Mouse (Mus musculus): Measurements from ENCODE around the gene Acat3.
"Not testable (repeated sequence)": the region's sequence is repeated elsewhere in the genome, so short reads cannot be mapped to it uniquely, and the experiment has no call there.

The Acat3 gene

GRCm38 (mm10) chr17:12916588-12917380 lies 23.6 kb downstream of the Acat3 start:
- DNase-seq (ENCODE audit: low read depth, low spot score) = peak; percentile 87

- DNase-seq (ENCODE audit: low read depth, low spot score) = peak; percentile 100
These were observed 24.4 kb downstream of the Acat3 start, which contains the start of gene Mrpl18 for GRCm38 (mm10) chr17:12915881-12916583. Gene Mrpl18, minus strand, starts transcription at chr17:12916345.

GRCm38 (mm10) chr17:12915488-12915880 lies 24.9 kb downstream of the Acat3 start, which contains the start of gene Tcp1:
Gene Tcp1, plus strand, starts transcription at chr17:12915701.
- DNase-seq (ENCODE audit: low read depth, low spot score) = no peak

- no peak for DNase-seq (ENCODE audit: low read depth, low spot score)
These were observed 30.0 kb downstream of the Acat3 start for GRCm38 (mm10) chr17:12910391-12910790.

- peak; percentile 87 for DNase-seq (ENCODE audit: low read depth, low spot score)
These were observed 30.8 kb downstream of the Acat3 start, which contains the start of gene Pnldc1 for GRCm38 (mm10) chr17:12909361-12910280. Gene Pnldc1, minus strand, starts transcription at chr17:12910230.

- DNase-seq (ENCODE audit: low read depth, low spot score) = no peak
These were observed 34.0 kb downstream of the Acat3 start for GRCm38 (mm10) chr17:12906436-12906835.

- DNase-seq (ENCODE audit: low read depth, low spot score) = no peak
These were observed 34.6 kb downstream of the Acat3 start for GRCm38 (mm10) chr17:12905810-12906209.

GRCm38 (mm10) chr17:12904349-12904748 lies 36.1 kb downstream of the Acat3 start:
- no peak for DNase-seq (ENCODE audit: low read depth, low spot score)

- no peak for DNase-seq (ENCODE audit: low read depth, low spot score)
These were observed 36.7 kb downstream of the Acat3 start for GRCm38 (mm10) chr17:12903372-12904333.

GRCm38 (mm10) chr17:12902291-12902690 lies 38.1 kb downstream of the Acat3 start:
- no peak for DNase-seq (ENCODE audit: low read depth, low spot score)

- not testable (repeated sequence) for DNase-seq (ENCODE audit: low read depth, low spot score)
These were observed 41.8 kb downstream of the Acat3 start for GRCm38 (mm10) chr17:12898607-12899006.

GRCm38 (mm10) chr17:12897674-12898073 lies 42.7 kb downstream of the Acat3 start:
- no peak for DNase-seq (ENCODE audit: low read depth, low spot score)

GRCm38 (mm10) chr17:12892033-12892432 lies 48.4 kb downstream of the Acat3 start:
- DNase-seq (ENCODE audit: low read depth, low spot score) = no peak

GRCm38 (mm10) chr17:12891054-12891453 lies 49.3 kb downstream of the Acat3 start:
- no peak for DNase-seq (ENCODE audit: low read depth, low spot score)

GRCm38 (mm10) chr17:12887021-12887775 lies 53.2 kb downstream of the Acat3 start:
- DNase-seq (ENCODE audit: low read depth, low spot score) = no peak

GRCm38 (mm10) chr17:12886620-12887019 lies 53.8 kb downstream of the Acat3 start:
- peak; percentile 78 for DNase-seq (ENCODE audit: low read depth, low spot score)

GRCm38 (mm10) chr17:12881216-12881615 lies 59.2 kb downstream of the Acat3 start:
- no peak for DNase-seq (ENCODE audit: low read depth, low spot score)

- DNase-seq (ENCODE audit: low read depth, low spot score) = peak; percentile 89
These were observed 60.2 kb downstream of the Acat3 start for GRCm38 (mm10) chr17:12880178-12880577.

- no peak for DNase-seq (ENCODE audit: low read depth, low spot score)
These were observed 64.7 kb downstream of the Acat3 start, which contains the start of gene Mrgprh for GRCm38 (mm10) chr17:12875734-12876133. Gene Mrgprh, plus strand, starts transcription at chr17:12876034.
